Mouse (Mus musculus) lung, embryonic 16.5 days (tissue): ENCODE results near the gene Ocm. TPM values are rescaled to one million over a fixed set of nuclear protein-coding genes. Genes with fewer than 3 reads are reported as not detected.
A peak's percentile ranks its signal among the peaks of the same experiment; 100 is the strongest.

Experiments used
- ATAC-seq: fragments of 200-750 bp; cut with Nextera tagmentation; 2 replicates; pipeline ENCODE4 v1.8.0; 2017; ENCODE audit warnings: low read depth, mild to moderate bottlenecking, moderate library complexity
- H3K27ac ChIP-seq: fragments of 300-500 bp; sonication (generic); 2 replicates; pipeline ENCODE4 v1.5.1; 2014; ENCODE audit warnings: mild to moderate bottlenecking, control low read depth, low read length
- H3K27me3 ChIP-seq: fragments of 300-500 bp; sonication (generic); 2 replicates; pipeline ENCODE4 v1.6.1; 2014; ENCODE audit warnings: low read depth, low read length, mixed read lengths; ENCODE audit not compliant: control insufficient read depth, insufficient read depth
- H3K36me3 ChIP-seq: fragments of 300-500 bp; sonication (generic); 2 replicates; pipeline ENCODE4 v1.6.1; 2014; ENCODE audit warnings: low read length; ENCODE audit not compliant: control insufficient read depth, insufficient read depth
- H3K4me1 ChIP-seq: fragments of 300-500 bp; sonication (generic); replicated peaks from 2 replicates; pipeline ENCODE4 v1.6.1; 2014; ENCODE audit warnings: low read length, mixed read lengths; ENCODE audit not compliant: control insufficient read depth, insufficient read depth
- H3K4me2 ChIP-seq: fragments of 300-500 bp; sonication (generic); 2 replicates; pipeline ENCODE4 v1.6.1; 2014; ENCODE audit warnings: low read depth, low read length, control low read depth
- H3K4me3 ChIP-seq: fragments of 300-500 bp; sonication (generic); 2 replicates; pipeline ENCODE4 v1.5.1; 2014; ENCODE audit warnings: mild to moderate bottlenecking, low read length, control low read depth
- H3K9ac ChIP-seq: fragments of 300-500 bp; sonication (generic); 2 replicates; pipeline ENCODE4 v1.6.1; 2014; ENCODE audit warnings: low read length, control low read depth
- H3K9me3 ChIP-seq: fragments of 300-500 bp; sonication (generic); 2 replicates; pipeline ENCODE4 v1.6.1; 2016; ENCODE audit warnings: low read length; ENCODE audit not compliant: control insufficient read depth
- WGBS: fragments of 180-500 bp; shearing (Covaris S2); extraction: QIAGEN DNeasy Blood & Tissue Kit; methylation state at CpG from one replicate; pipeline ENCODE4 v1.1.7; 2014; 5-methylcytosine and 5-hydroxymethylcytosine counted together
- polyA plus RNA-seq: library from polyadenylated mRNA; unstranded; fragments of >200 nt; fragmentation: Nextera tagmentation; extraction: Ambion mirVana; gene quantifications from 2 replicates; pipeline ENCODE4 v1.2.1, GENCODE M21; 2015

The Ocm gene
- polyA plus RNA-seq, 1 experiment from 2014 or later = 0.24 TPM

- Histone ChIP-seq H3K9ac (no peak overlapping the region), H3K9me3 (0 out of 2 replicates have a peak, but pooled peaks cover 2% of the 10 kb centered on the region), H3K36me3 (no peaks in the 10 kb centered on the region), H3K4me3 (no peak overlapping the region), H3K27me3 (no peaks in the 10 kb centered on the region), H3K4me2 (no peak overlapping the region), H3K27ac (no peak overlapping the region), H3K4me1 (no peaks in the 10 kb centered on the region)
- WGBS = 42% methylated on average over 4 of the region's 4 CpGs
- peak; percentile 78 for ATAC-seq
Measured at GRCm38 (mm10) chr5:143974931-143975630, 51.4 kb downstream of the Ocm start.

- H3K9me3 ChIP-seq = 0 out of 2 replicates have a peak, but pooled peaks cover 2% of the 10 kb centered on the region
- H3K27me3 ChIP-seq = no peaks in the 10 kb centered on the region
- no peak for ATAC-seq
- H3K36me3 ChIP-seq = no peaks in the 10 kb centered on the region
- H3K4me2 ChIP-seq = no peak overlapping the region
- H3K4me1 ChIP-seq = no peaks in the 10 kb centered on the region
- no peak overlapping the region for H3K9ac ChIP-seq
- no peak overlapping the region for H3K4me3 ChIP-seq
- no peak overlapping the region for H3K27ac ChIP-seq
- WGBS = 53% methylated on average over 3 of the region's 3 CpGs
Measured at GRCm38 (mm10) chr5:143972628-143973027, 53.8 kb downstream of the Ocm start.

Other genes with a start within 250 kb of the Ocm start
- 35.5 and 36.7 TPM in 2 replicates for gene Eif2ak1, start 208.9 kb downstream of the Ocm start, polyA plus RNA-seq
- gene Ankrd61, start 129.0 kb downstream of the Ocm start, polyA plus RNA-seq = 0.35 and 0.36 TPM in 2 replicates
- 79.8 and 81.7 TPM in 2 replicates for gene Aimp2, start 116.8 kb downstream of the Ocm start, polyA plus RNA-seq
- gene Pms2, start 116.7 kb downstream of the Ocm start, polyA plus RNA-seq = 22.4 and 25.9 TPM in 2 replicates
- gene Gm42421, start 98.5 kb downstream of the Ocm start, polyA plus RNA-seq = 1.0 TPM in 1 of 2 replicates, not detected in the other
- 1.8 and 2.1 TPM in 2 replicates for gene Rsph10b, start 93.6 kb downstream of the Ocm start, polyA plus RNA-seq
- 79.3 and 82.1 TPM in 2 replicates for gene Ccz1, start 11.8 kb downstream of the Ocm start, polyA plus RNA-seq
- gene Lmtk2, start 73.8 kb upstream of the Ocm start, polyA plus RNA-seq = 3.7 TPM in 2 replicates
- 0.33 and 0.59 TPM in 2 replicates for gene Bhlha15, start 163.6 kb upstream of the Ocm start, polyA plus RNA-seq
- gene Tecpr1, start 196.9 kb upstream of the Ocm start, polyA plus RNA-seq = 28.4 and 31.7 TPM in 2 replicates
- 114 and 124 TPM in 2 replicates for gene Bri3, start 217.8 kb upstream of the Ocm start, polyA plus RNA-seq